Mouse (Mus musculus) CH12.LX (cell line): ENCODE data around the gene Zfp953. TPM values are rescaled to one million over a fixed set of nuclear protein-coding genes. Genes with fewer than 3 reads are reported as not detected.

Source experiments
- DNase-seq: peaks from one replicate; pipeline ENCODE4 v3.0.0-alpha.2; 2013; ENCODE audit errors: extremely low read depth
- H3K27ac ChIP-seq: 2 replicates; pipeline ENCODE4 v1.5.1; 2012; ENCODE audit warnings: low read depth, mild to moderate bottlenecking, control low read depth, moderate library complexity; ENCODE audit not compliant: insufficient read depth
- H3K27me3 ChIP-seq: replicated peaks from 2 replicates; pipeline ENCODE3; 2012; ENCODE audit warnings: inconsistent platforms
- H3K36me3 ChIP-seq, 2 experiments: replicated peaks in 1 of 2; 2 replicates each; pipeline versions ENCODE3 to v1.6.1; 2012; ENCODE audit warnings: inconsistent platforms in 1 of 2, low read length in 1 of 2, mild to moderate bottlenecking in 1 of 2, mixed read lengths in 1 of 2, moderate library complexity in 1 of 2; ENCODE audit not compliant: control insufficient read depth in 1 of 2, insufficient read depth in 1 of 2
- H3K4me1 ChIP-seq, 2 experiments: 2 replicates each; pipeline ENCODE4 v1.6.1; 2012; ENCODE audit warnings: inconsistent platforms in 1 of 2, moderate library complexity in 1 of 2; ENCODE audit not compliant: insufficient read depth in 2 of 2, control insufficient read depth in 1 of 2
- H3K4me2 ChIP-seq: 2 replicates; pipeline ENCODE4 v1.6.1; 2012; ENCODE audit warnings: low read depth, mild to moderate bottlenecking, control low read depth; ENCODE audit not compliant: poor library complexity, insufficient read depth, severe bottlenecking
- H3K4me3 ChIP-seq, 3 experiments: fragments of 150-350 bp in 1 of 3; sonication (generic) in 1 of 3; replicated peaks in 1 of 3; 2 replicates each; pipeline versions ENCODE3 to v1.5.1; 2011 to 2012; ENCODE audit warnings: low read depth in 2 of 3, low read length in 2 of 3, mild to moderate bottlenecking in 2 of 3, moderate library complexity in 2 of 3, control low read depth in 1 of 3, improper control_type of control experiment in 1 of 3, inconsistent platforms in 1 of 3, mixed read lengths in 1 of 3; ENCODE audit not compliant: poor library complexity in 1 of 3
- H3K79me2 ChIP-seq: replicated peaks from 2 replicates; pipeline ENCODE4 v1.6.1; 2012; ENCODE audit warnings: mild to moderate bottlenecking, moderate library complexity; ENCODE audit not compliant: control insufficient read depth, poor library complexity, insufficient read depth, severe bottlenecking; ENCODE audit errors: extremely low read depth
- H3K9ac ChIP-seq: 2 replicates; pipeline ENCODE4 v1.6.1; 2012; ENCODE audit warnings: low read depth, mild to moderate bottlenecking, control low read depth, moderate library complexity; ENCODE audit not compliant: insufficient read depth
- H3K9me3 ChIP-seq: replicated peaks from 2 replicates; pipeline ENCODE3; 2012; ENCODE audit warnings: low read length, inconsistent platforms, mixed read lengths
- BHLHE40 ChIP-seq: IDR thresholded peaks from 2 replicates; pipeline ENCODE4 v1.6.1; 2011; ENCODE audit warnings: mild to moderate bottlenecking, low read depth, low read length, improper control_type of control experiment
- CHD2 ChIP-seq: IDR thresholded peaks from 2 replicates; pipeline ENCODE4 v1.6.1; 2011; ENCODE audit warnings: low read length, improper control_type of control experiment
- E2F4 ChIP-seq: IDR thresholded peaks from 2 replicates; pipeline ENCODE4 v1.6.1; 2011; ENCODE audit warnings: low read depth, low read length, improper control_type of control experiment; ENCODE audit not compliant: insufficient replicate concordance
- ELF1 ChIP-seq: IDR thresholded peaks from 2 replicates; pipeline ENCODE4 v1.6.1; 2014; ENCODE audit warnings: low read depth, mild to moderate bottlenecking, inconsistent platforms, low read length, improper control_type of control experiment
- EP300 ChIP-seq: IDR thresholded peaks from 2 replicates; pipeline ENCODE4 v1.6.1; 2011; ENCODE audit warnings: low read length, improper control_type of control experiment
- ETS1 ChIP-seq: conservative IDR thresholded peaks from 2 replicates; pipeline ENCODE4 v1.6.1; 2012; ENCODE audit warnings: low read depth, mild to moderate bottlenecking, inconsistent platforms, low read length, improper control_type of control experiment, moderate library complexity
- GABPA ChIP-seq: IDR thresholded peaks from 2 replicates; pipeline ENCODE4 v1.6.1; 2012; ENCODE audit warnings: low read depth, low read length, improper control_type of control experiment, inconsistent platforms; ENCODE audit not compliant: insufficient replicate concordance
- HCFC1 ChIP-seq: IDR thresholded peaks from 2 replicates; pipeline ENCODE4 v1.6.1; 2012; ENCODE audit warnings: low read depth, mild to moderate bottlenecking, inconsistent platforms, low read length, improper control_type of control experiment
- JUN ChIP-seq: IDR thresholded peaks from 2 replicates; pipeline ENCODE4 v1.6.1; 2011; ENCODE audit warnings: low read depth, mild to moderate bottlenecking, low read length, improper control_type of control experiment, moderate library complexity; ENCODE audit not compliant: insufficient read depth
- JUND ChIP-seq: conservative IDR thresholded peaks from 2 replicates; pipeline ENCODE4 v1.6.1; 2011; ENCODE audit warnings: low read depth, low read length, improper control_type of control experiment
- KAT2A ChIP-seq: IDR thresholded peaks from 2 replicates; pipeline ENCODE4 v1.6.1; 2012; ENCODE audit warnings: low read length, improper control_type of control experiment, inconsistent platforms; ENCODE audit not compliant: insufficient replicate concordance
- MAX ChIP-seq: IDR thresholded peaks from 2 replicates; pipeline ENCODE4 v1.6.1; 2011; ENCODE audit warnings: low read length, improper control_type of control experiment
- MAZ ChIP-seq: IDR thresholded peaks from 2 replicates; pipeline ENCODE4 v1.6.1; 2012; ENCODE audit warnings: low read depth, mild to moderate bottlenecking, inconsistent platforms, low read length, improper control_type of control experiment, moderate library complexity
- MXI1 ChIP-seq: IDR thresholded peaks from 2 replicates; pipeline ENCODE4 v1.6.1; 2011; ENCODE audit warnings: mild to moderate bottlenecking, low read depth, low read length, improper control_type of control experiment
- MYC ChIP-seq: IDR thresholded peaks from 2 replicates; pipeline ENCODE4 v1.6.1; 2011; ENCODE audit warnings: low read depth, mild to moderate bottlenecking, improper control_type of control experiment, low read length
- NELFE ChIP-seq: IDR thresholded peaks from 2 replicates; pipeline ENCODE4 v1.6.1; 2011; ENCODE audit warnings: low read depth, low read length, improper control_type of control experiment
- NRF1 ChIP-seq: IDR thresholded peaks from 2 replicates; pipeline ENCODE4 v1.6.1; 2014; ENCODE audit warnings: low read depth, mild to moderate bottlenecking, inconsistent platforms, low read length, improper control_type of control experiment, moderate library complexity
- PAX5 ChIP-seq: IDR thresholded peaks from 2 replicates; pipeline ENCODE4 v1.6.1; 2012; ENCODE audit warnings: low read length, inconsistent platforms, mixed read lengths
- POLR2A ChIP-seq: IDR thresholded peaks from 2 replicates; pipeline ENCODE4 v1.6.1; 2011; ENCODE audit warnings: low read depth, mild to moderate bottlenecking, improper control_type of control experiment, low read length
- POLR2AphosphoS2 ChIP-seq: IDR thresholded peaks from 2 replicates; pipeline ENCODE4 v1.6.1; 2011; ENCODE audit warnings: low read depth, low read length, improper control_type of control experiment
- SIN3A ChIP-seq: IDR thresholded peaks from 2 replicates; pipeline ENCODE4 v1.6.1; 2012; ENCODE audit warnings: low read length, improper control_type of control experiment, inconsistent platforms
- SMC3 ChIP-seq: IDR thresholded peaks from 2 replicates; pipeline ENCODE4 v1.6.1; 2011; ENCODE audit warnings: low read depth, low read length, improper control_type of control experiment
- TBP ChIP-seq: conservative IDR thresholded peaks from 2 replicates; pipeline ENCODE4 v1.6.1; 2011; ENCODE audit warnings: low read depth, low read length, improper control_type of control experiment
- TCF12 ChIP-seq: IDR thresholded peaks from 2 replicates; pipeline ENCODE4 v1.6.1; 2014; ENCODE audit warnings: low read depth, mild to moderate bottlenecking, inconsistent platforms, low read length, improper control_type of control experiment
- ZC3H11A ChIP-seq: IDR thresholded peaks from 2 replicates; pipeline ENCODE4 v1.6.1; 2012; ENCODE audit warnings: low read depth, mild to moderate bottlenecking, inconsistent platforms, low read length, improper control_type of control experiment
- ZKSCAN1 ChIP-seq: IDR thresholded peaks from 2 replicates; pipeline ENCODE4 v1.6.1; 2012; ENCODE audit warnings: low read depth, inconsistent platforms, low read length, improper control_type of control experiment, borderline replicate concordance
- ZMIZ1 ChIP-seq: IDR thresholded peaks from 2 replicates; pipeline ENCODE4 v1.6.1; 2012; ENCODE audit warnings: low read depth, mild to moderate bottlenecking, inconsistent platforms, low read length, improper control_type of control experiment
- dilution Hi-C: fragments of 300-500 bp; cut with MboI; formaldehyde crosslinking; loops from 2 replicates; pipeline ENCODE4 v1.14.3; 2020; ENCODE audit warnings: low sequenced_read_pairs; ENCODE audit not compliant: extremely low pct_unique_long_range_greater_than_20kb, extremely low pct_ligation_motif_present
- in situ Hi-C: fragments of 300-500 bp; cut with MboI; formaldehyde crosslinking; loops from 3 replicates; pipeline ENCODE4 v1.14.3; 2019; ENCODE audit warnings: low sequenced_read_pairs, low pct_ligation_motif_present, low pct_unique_long_range_greater_than_20kb, mixed read lengths
- polyA plus RNA-seq: library from polyadenylated mRNA; unstranded; fragments of >175 nt; gene quantifications from 2 replicates; pipeline ENCODE4 v1.2.1, GENCODE M21; 2012; ENCODE audit warnings: low read depth; ENCODE audit not compliant: insufficient read length
- total RNA-seq, 2 experiments: library from RNA; depleted of rRNA; stranded (reverse); fragments of 300-350 nt in 1 of 2; fragments of >200 nt in 1 of 2; gene quantifications; 2 replicates each; pipeline ENCODE4 v1.2.3; 2012 to 2014

The Zfp953 gene
- total and polyA plus RNA-seq, 3 experiments = 1.8 to 5.6 (median 3.6) TPM

GRCm38 (mm10) chr13:67305822-67306672 is 54.4 kb downstream of the Zfp953 start, which contains the start of gene Zfp457:
TSS of gene Zfp457 (minus strand) at chr13:67306485.
- peak within 1 kb of the TSS; percentile 85 to 91 (median 88) for H3K4me3 ChIP-seq
- DNase-seq = peak; percentile 92
- TF ChIP-seq MXI1 = peak; percentile 89
- peak; percentile 89 for TF ChIP-seq TBP
- no peak for TF ChIP-seq ETS1
- TF ChIP-seq SIN3A = peak; percentile 93
- no peak for TF ChIP-seq ZKSCAN1
- TF ChIP-seq MAX = peak; percentile 83
- TF ChIP-seq CHD2 = peak; percentile 35; the same call in 1 of the 2 replicates
- TF ChIP-seq NELFE = peak; percentile 59
- no peak for TF ChIP-seq ZC3H11A
- TF ChIP-seq BHLHE40 = no peak
- peak; percentile 54; the same call in 1 of the 2 replicates for TF ChIP-seq POLR2AphosphoS2
- TF ChIP-seq E2F4 = peak; percentile 11; the same call in 1 of the 2 replicates
- TF ChIP-seq SMC3 = no peak
- TF ChIP-seq KAT2A = peak; percentile 94; the same call in 1 of the 2 replicates
- TF ChIP-seq POLR2A = peak; percentile 73
- peak; percentile 56; the same call in 1 of the 2 replicates for TF ChIP-seq GABPA
- TF ChIP-seq ELF1 = peak; percentile 94
- no peak for TF ChIP-seq EP300
- TF ChIP-seq ZMIZ1 = no peak
- no peak for TF ChIP-seq PAX5
- peak; percentile 69 for TF ChIP-seq JUND
- TF ChIP-seq MYC = peak; percentile 93
- no peak for TF ChIP-seq MAZ
- peak; percentile 98 for TF ChIP-seq HCFC1
- peak; percentile 57 for TF ChIP-seq TCF12
- TF ChIP-seq JUN = peak; percentile 35; the same call in 1 of the 2 replicates
- no peak for TF ChIP-seq NRF1
- TF ChIP-seq, all 38 proteins: peak for 17
- dilution Hi-C loops = no loop called here
- Histone ChIP-seq H3K4me1 (peaks cover 0 to 9% of the 10 kb centered on the region in 2 experiments; a peak in 2 of 4 replicates), H3K36me3 (peaks cover 0 to 6% of the 10 kb centered on the region in 2 experiments), H3K27ac (peak within 1 kb of the TSS; percentile 1; the same call in 1 of the 2 replicates), H3K9me3 (no peaks in the 10 kb centered on the region), H3K9ac (peak within 1 kb of the TSS; percentile 29), H3K27me3 (no peaks in the 10 kb centered on the region), H3K79me2 (0 out of 2 replicates have a peak, but pooled peaks cover 2% of the 10 kb centered on the region), H3K4me2 (peak within 1 kb of the TSS; percentile 86)
- in situ Hi-C loops = no loop called here

Other genes starting within 250 kb of the Zfp953 start
- 0.55 TPM in 2 replicates for gene Rslcan18, start 244.3 kb downstream of the Zfp953 start, total RNA-seq (2012; rRNA removed)
- 0.18 and 0.81 TPM in 2 replicates for gene Rslcan18, start 244.3 kb downstream of the Zfp953 start, total RNA-seq (2014; rRNA removed)
- gene Rslcan18, start 244.3 kb downstream of the Zfp953 start, polyA plus RNA-seq = 0.20 and 0.57 TPM in 2 replicates
- gene Zfp759, start 238.9 kb downstream of the Zfp953 start, total RNA-seq (2012; rRNA removed) = 2.1 and 2.2 TPM in 2 replicates
- gene Zfp759, start 238.9 kb downstream of the Zfp953 start, total RNA-seq (2014; rRNA removed) = 6.1 and 7.1 TPM in 2 replicates
- gene Zfp759, start 238.9 kb downstream of the Zfp953 start, polyA plus RNA-seq = 2.6 and 2.7 TPM in 2 replicates
- gene Rsl1, start 187.4 kb downstream of the Zfp953 start, total RNA-seq (2012; rRNA removed) = 7.4 and 8.6 TPM in 2 replicates
- gene Rsl1, start 187.4 kb downstream of the Zfp953 start, total RNA-seq (2014; rRNA removed) = 16.0 and 18.8 TPM in 2 replicates
- 9.8 and 10.7 TPM in 2 replicates for gene Rsl1, start 187.4 kb downstream of the Zfp953 start, polyA plus RNA-seq
- 1.6 and 2.3 TPM in 2 replicates for gene Zfp455, start 166.1 kb downstream of the Zfp953 start, total RNA-seq (2012; rRNA removed)
- 5.6 and 5.7 TPM in 2 replicates for gene Zfp455, start 166.1 kb downstream of the Zfp953 start, total RNA-seq (2014; rRNA removed)
- 2.3 and 3.3 TPM in 2 replicates for gene Zfp455, start 166.1 kb downstream of the Zfp953 start, polyA plus RNA-seq
- 1.6 and 2.3 TPM in 2 replicates for gene Zfp458, start 82.1 kb downstream of the Zfp953 start, total RNA-seq (2012; rRNA removed)
- gene Zfp458, start 82.1 kb downstream of the Zfp953 start, total RNA-seq (2014; rRNA removed) = 3.2 and 3.3 TPM in 2 replicates
- 1.6 and 2.4 TPM in 2 replicates for gene Zfp458, start 82.1 kb downstream of the Zfp953 start, polyA plus RNA-seq
- gene Zfp457, start 54.1 kb downstream of the Zfp953 start, total RNA-seq (2012; rRNA removed) = 0.97 and 0.98 TPM in 2 replicates
- gene Zfp457, start 54.1 kb downstream of the Zfp953 start, total RNA-seq (2014; rRNA removed) = 0.66 TPM in 1 of 2 replicates, not detected in the other
- 0.40 and 0.57 TPM in 2 replicates for gene Zfp457, start 54.1 kb downstream of the Zfp953 start, polyA plus RNA-seq
- 4.6 and 5.4 TPM in 2 replicates for gene Zfp595, start 28.0 kb downstream of the Zfp953 start, total RNA-seq (2012; rRNA removed)
- gene Zfp595, start 28.0 kb downstream of the Zfp953 start, total RNA-seq (2014; rRNA removed) = 10.1 and 13.7 TPM in 2 replicates
- gene Zfp595, start 28.0 kb downstream of the Zfp953 start, polyA plus RNA-seq = 5.4 and 6.4 TPM in 2 replicates
- 1.0 and 1.1 TPM in 2 replicates for gene Gm28044, start 69 bp downstream of the Zfp953 start, total RNA-seq (2012; rRNA removed)
- gene Gm28044, start 69 bp downstream of the Zfp953 start, total RNA-seq (2014; rRNA removed) = not detected in 2 replicates
- gene Gm28044, start 69 bp downstream of the Zfp953 start, polyA plus RNA-seq = 0.89 and 1.0 TPM in 2 replicates
- 1.7 and 2.3 TPM in 2 replicates for gene Gm28041, start 15.1 kb upstream of the Zfp953 start, total RNA-seq (2012; rRNA removed)
- gene Gm28041, start 15.1 kb upstream of the Zfp953 start, total RNA-seq (2014; rRNA removed) = 0.61 and 1.1 TPM in 2 replicates
- gene Gm28041, start 15.1 kb upstream of the Zfp953 start, polyA plus RNA-seq = 1.8 TPM in 1 of 2 replicates, not detected in the other
- gene Zfp456, start 15.2 kb upstream of the Zfp953 start, total RNA-seq (2012; rRNA removed) = 4.7 and 5.1 TPM in 2 replicates
- gene Zfp456, start 15.2 kb upstream of the Zfp953 start, total RNA-seq (2014; rRNA removed) = 7.4 and 8.0 TPM in 2 replicates
- 2.4 and 3.6 TPM in 2 replicates for gene Zfp456, start 15.2 kb upstream of the Zfp953 start, polyA plus RNA-seq
- gene Zfp429, start 39.2 kb upstream of the Zfp953 start, total RNA-seq (2012; rRNA removed) = 8.3 and 9.0 TPM in 2 replicates
- gene Zfp429, start 39.2 kb upstream of the Zfp953 start, total RNA-seq (2014; rRNA removed) = 17.4 and 18.2 TPM in 2 replicates
- 8.0 and 10.5 TPM in 2 replicates for gene Zfp429, start 39.2 kb upstream of the Zfp953 start, polyA plus RNA-seq
- gene Zfp459, start 60.8 kb upstream of the Zfp953 start, total RNA-seq (2012; rRNA removed) = 0.47 and 0.63 TPM in 2 replicates
- gene Zfp459, start 60.8 kb upstream of the Zfp953 start, total RNA-seq (2014; rRNA removed) = 0.12 TPM in 1 of 2 replicates, not detected in the other
- not detected in 2 replicates for gene Zfp459, start 60.8 kb upstream of the Zfp953 start, polyA plus RNA-seq
- 7.1 and 7.6 TPM in 2 replicates for gene Zfp874a, start 91.0 kb upstream of the Zfp953 start, total RNA-seq (2012; rRNA removed)
- gene Zfp874a, start 91.0 kb upstream of the Zfp953 start, total RNA-seq (2014; rRNA removed) = 16.8 and 23.6 TPM in 2 replicates
- 6.1 and 6.5 TPM in 2 replicates for gene Zfp874a, start 91.0 kb upstream of the Zfp953 start, polyA plus RNA-seq
- gene Zfp874b, start 123.7 kb upstream of the Zfp953 start, total RNA-seq (2012; rRNA removed) = 4.7 and 4.8 TPM in 2 replicates
- 8.0 and 8.7 TPM in 2 replicates for gene Zfp874b, start 123.7 kb upstream of the Zfp953 start, total RNA-seq (2014; rRNA removed)
- gene Zfp874b, start 123.7 kb upstream of the Zfp953 start, polyA plus RNA-seq = 1.8 and 2.1 TPM in 2 replicates
- 4.3 and 5.2 TPM in 2 replicates for gene Zfp58, start 139.9 kb upstream of the Zfp953 start, total RNA-seq (2012; rRNA removed)
- 5.9 and 6.4 TPM in 2 replicates for gene Zfp58, start 139.9 kb upstream of the Zfp953 start, total RNA-seq (2014; rRNA removed)
- 2.7 and 2.9 TPM in 2 replicates for gene Zfp58, start 139.9 kb upstream of the Zfp953 start, polyA plus RNA-seq
- 0.08 TPM in 1 of 2 replicates, not detected in the other for gene Gm26965, start 165.5 kb upstream of the Zfp953 start, total RNA-seq (2012; rRNA removed)
- not detected in 2 replicates for gene Gm26965, start 165.5 kb upstream of the Zfp953 start, total RNA-seq (2014; rRNA removed)
- gene Gm26965, start 165.5 kb upstream of the Zfp953 start, polyA plus RNA-seq = not detected in 2 replicates
- 11.4 and 12.2 TPM in 2 replicates for gene Zfp87, start 165.6 kb upstream of the Zfp953 start, total RNA-seq (2012; rRNA removed)
- 20.7 and 25.0 TPM in 2 replicates for gene Zfp87, start 165.6 kb upstream of the Zfp953 start, total RNA-seq (2014; rRNA removed)
- 10.3 and 13.8 TPM in 2 replicates for gene Zfp87, start 165.6 kb upstream of the Zfp953 start, polyA plus RNA-seq
- gene Zfp748, start 193.2 kb upstream of the Zfp953 start, total RNA-seq (2012; rRNA removed) = 9.1 and 11.5 TPM in 2 replicates
- gene Zfp748, start 193.2 kb upstream of the Zfp953 start, total RNA-seq (2014; rRNA removed) = 14.8 and 16.3 TPM in 2 replicates
- gene Zfp748, start 193.2 kb upstream of the Zfp953 start, polyA plus RNA-seq = 6.6 and 8.1 TPM in 2 replicates
- 4.8 and 6.4 TPM in 2 replicates for gene Zfp729b, start 249.1 kb upstream of the Zfp953 start, total RNA-seq (2012; rRNA removed)
- gene Zfp729b, start 249.1 kb upstream of the Zfp953 start, total RNA-seq (2014; rRNA removed) = 13.4 and 17.9 TPM in 2 replicates
- gene Zfp729b, start 249.1 kb upstream of the Zfp953 start, polyA plus RNA-seq = 6.5 and 6.6 TPM in 2 replicates